Mouse (Mus musculus): ENCODE data around the gene Dennd1b.

DNA sequence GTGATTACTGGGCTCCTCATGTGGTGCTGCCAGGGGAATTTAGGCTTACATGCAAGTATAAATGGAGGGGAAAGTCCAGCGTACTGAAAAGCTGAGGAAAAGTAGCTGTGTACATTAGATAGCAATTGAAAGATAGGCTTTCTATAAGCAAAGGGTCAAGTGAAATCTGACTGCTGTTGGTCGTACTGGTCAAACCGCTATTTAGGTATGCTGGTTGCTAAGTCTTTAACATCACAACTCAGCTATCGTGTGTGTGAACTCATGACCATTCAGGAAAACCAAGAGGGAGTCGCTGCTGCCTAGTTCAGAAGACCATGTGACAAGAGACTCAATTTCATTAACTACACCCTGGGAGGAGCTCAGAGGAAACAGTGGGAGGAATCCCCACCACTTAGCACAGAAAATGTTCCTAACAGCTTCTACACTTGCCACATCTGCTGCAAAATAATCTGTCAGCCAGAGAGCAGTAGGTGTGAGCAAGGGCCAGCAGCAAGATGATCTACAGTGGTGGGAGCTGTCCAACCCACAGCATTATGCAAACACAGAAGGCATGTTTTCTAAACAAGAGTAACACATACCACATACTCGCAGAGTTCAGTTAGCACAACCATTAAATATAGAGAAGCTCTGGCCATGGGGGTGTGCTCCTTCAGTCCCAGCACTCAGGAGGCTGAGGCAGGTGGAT is 25.4 kb upstream of the Dennd1b start:
- TF ChIP-seq CTCF (IDR thresholded peaks at IDR 0.05) (no peak), EP300 (IDR thresholded peaks at IDR 0.05) (no peak)
